Comparison of ENCODE assay signal across 8 mouse cellular contexts in genomic region chr3:89410864-89411263, GRCm38 (mm10). TPM values are rescaled to one million over a fixed set of nuclear protein-coding genes. Genes with fewer than 3 reads are reported as not detected.
DNase-seq lines count a peak whose midpoint lies in the region; ATAC-seq and TF ChIP-seq lines count a peak whose summit lies in the region.

No protein-coding gene starts in this region.

- peaks cover 3% of the 10 kb centered on the region; the same call in 1 of the 2 replicates for H3K9me3 ChIP-seq in megakaryocyte, embryonic 14.5 days
- H3K9me3 ChIP-seq in limb, embryonic 14.5 days (ENCODE audit: control insufficient read depth, low read length), result no peaks in the 10 kb centered on the region
- H3K9me3 ChIP-seq in stomach, embryonic 14.5 days (ENCODE audit: control insufficient read depth, low read depth, low read length), result no peaks in the 10 kb centered on the region

- peak overlapping the region; percentile 21; the same call in 1 of the 2 replicates for H3K9ac ChIP-seq in limb, embryonic 14.5 days (ENCODE audit: low read depth, low read length, severe bottlenecking)
- H3K9ac ChIP-seq in stomach, embryonic 14.5 days (replicated peaks; ENCODE audit: low read depth, low read length), result peak overlapping the region; percentile 48; the same call in 1 of the 2 replicates

- H3K27me3 ChIP-seq in cerebellum, adult 2 months (ENCODE audit: control insufficient read depth, insufficient read depth, low read length), result no peaks in the 10 kb centered on the region
- H3K27me3 ChIP-seq in megakaryocyte, embryonic 14.5 days (replicated peaks), result no peaks in the 10 kb centered on the region
- H3K27me3 ChIP-seq in limb, embryonic 14.5 days (ENCODE audit: control insufficient read depth, insufficient read depth, low read length), result no peaks in the 10 kb centered on the region
- no peaks in the 10 kb centered on the region for H3K27me3 ChIP-seq in stomach, embryonic 14.5 days (ENCODE audit: control insufficient read depth, insufficient read depth, low read length)

- H3K4me2 ChIP-seq in limb, embryonic 14.5 days (replicated peaks; ENCODE audit: low read depth, low read length, severe bottlenecking), result peak overlapping the region; percentile 72
- H3K4me2 ChIP-seq in stomach, embryonic 14.5 days (replicated peaks; ENCODE audit: low read depth, low read length), result peak overlapping the region; percentile 78

- TF ChIP-seq CTCF in cerebellum, adult 2 months (IDR thresholded peaks at IDR 0.05; ENCODE audit: borderline replicate concordance, insufficient read depth, low read depth, low read length), result no peak

- no peak for ATAC-seq in megakaryocyte, adult 5-6 weeks (ENCODE audit: poor library complexity, severe bottlenecking)
- ATAC-seq in limb, embryonic 14.5 days (ENCODE audit: low FRiP score, low read depth), result no peak
- no peak for ATAC-seq in stomach, embryonic 14.5 days (ENCODE audit: insufficient number of reproducible peaks, insufficient read depth, low FRiP score, low read depth)

- H3K27ac ChIP-seq in cerebellum, adult 2 months (ENCODE audit: insufficient read depth, low read length), result peak overlapping the region; percentile 59
- no peak overlapping the region for H3K27ac ChIP-seq in limb, embryonic 14.5 days (replicated peaks; ENCODE audit: low read depth, low read length)
- no peak overlapping the region for H3K27ac ChIP-seq in stomach, embryonic 14.5 days (ENCODE audit: low read length)

- 51% methylated on average over 10 of the region's 10 CpGs for WGBS in cerebellum, adult 2 months
- WGBS in limb, embryonic 14.5 days, result 77% methylated on average over 10 of the region's 10 CpGs
- WGBS in stomach, embryonic 14.5 days, result 78% methylated on average over 10 of the region's 10 CpGs

- H3K36me3 ChIP-seq in megakaryocyte, embryonic 14.5 days (replicated peaks; ENCODE audit: low read length), result peaks cover 65% of the 10 kb centered on the region
- H3K36me3 ChIP-seq in limb, embryonic 14.5 days (ENCODE audit: control insufficient read depth, insufficient read depth, low read length), result peaks cover 31% of the 10 kb centered on the region
- H3K36me3 ChIP-seq in stomach, embryonic 14.5 days (ENCODE audit: control insufficient read depth, insufficient read depth, low read length), result peaks cover 20% of the 10 kb centered on the region

- H3K4me3 ChIP-seq in cerebellum, adult 2 months (replicated peaks; ENCODE audit: insufficient read depth, low read depth, low read length), result peak overlapping the region; percentile 68
- H3K4me3 ChIP-seq in megakaryocyte, embryonic 14.5 days (replicated peaks), result peak overlapping the region; percentile 93
- H3K4me3 ChIP-seq in limb, embryonic 14.5 days (replicated peaks; ENCODE audit: low read length), result peak overlapping the region; percentile 50
- peak overlapping the region; percentile 62 for H3K4me3 ChIP-seq in stomach, embryonic 14.5 days (ENCODE audit: low read depth, low read length)

- H3K4me1 ChIP-seq in cerebellum, adult 2 months (ENCODE audit: control insufficient read depth, insufficient read depth, low read length), result 0 out of 2 replicates have a peak, but pooled peaks cover 2% of the 10 kb centered on the region
- H3K4me1 ChIP-seq in megakaryocyte, embryonic 14.5 days, result peaks cover 48% of the 10 kb centered on the region
- H3K4me1 ChIP-seq in limb, embryonic 14.5 days (ENCODE audit: control insufficient read depth, insufficient read depth, low read length), result peaks cover 7% of the 10 kb centered on the region
- H3K4me1 ChIP-seq in stomach, embryonic 14.5 days (ENCODE audit: control insufficient read depth, insufficient read depth, low read length), result peaks cover 4% of the 10 kb centered on the region; the same call in 1 of the 2 replicates

- DNase-seq in cerebellum, adult 2 months, result peak in 1 of 2 experiments; percentile 19
- DNase-seq in cerebellum, adult 9-10 months, result no peak
- DNase-seq in limb, embryonic 14.5 days (ENCODE audit: low spot score), result no peak
- no peak for DNase-seq in layer of hippocampus, adult 8-10 months (ENCODE audit: low spot score in 2 of 2)
- no peak for DNase-seq in cerebellum, postnatal 25 days

- no peak for TF ChIP-seq POLR2A in cerebellum, adult 2 months (IDR thresholded peaks at IDR 0.05; ENCODE audit: borderline replicate concordance, insufficient read depth, low read length)
- TF ChIP-seq POLR2A in limb, embryonic 14.5 days (IDR thresholded peaks at IDR 0.05; ENCODE audit: borderline replicate concordance, extremely low read depth, insufficient read depth, insufficient read length), result no peak

RNA-seq across cellular contexts. Expression of gene Flad1, which starts 0.8 kb away (rescaled TPM):
- 50.1 and 54.0 TPM in 2 replicates for polyA plus RNA-seq in cerebellum, adult 2 months (2012; rRNA removed)
- polyA plus RNA-seq in megakaryocyte, embryonic 14.5 days (2012; ENCODE audit: insufficient read depth, low replicate concordance), result 23.1 and 23.4 TPM in 2 replicates
- total RNA-seq in megakaryocyte, adult 5-6 weeks (2015), result 9.7 and 11.6 TPM in 2 replicates
- total RNA-seq in megakaryocyte, adult 5-6 weeks (2017), result 10.8 and 11.8 TPM in 2 replicates
- 32.8 and 36.0 TPM in 2 replicates for polyA plus RNA-seq in limb, embryonic 14.5 days (2012; rRNA removed)
- polyA plus RNA-seq in limb, embryonic 14.5 days (2014; fragmentation: Nextera tagmentation; extraction: Ambion mirVana), result 26.8 and 27.1 TPM in 2 replicates
- polyA plus RNA-seq in stomach, embryonic 14.5 days (2014; fragmentation: Nextera tagmentation; extraction: Ambion mirVana), result 22.3 and 24.5 TPM in 2 replicates
- total RNA-seq in layer of hippocampus, adult 8-10 months (2022), result 10 to 100 TPM; 35.8 to 37.8 (median 37.1) TPM

RNA-seq across cellular contexts. Expression of gene Cks1b, which starts 7.3 kb away (rescaled TPM):
- 7.0 and 7.2 TPM in 2 replicates for polyA plus RNA-seq in cerebellum, adult 2 months (2012; rRNA removed)
- 16.4 and 53.9 TPM in 2 replicates for polyA plus RNA-seq in megakaryocyte, embryonic 14.5 days (2012; ENCODE audit: insufficient read depth, low replicate concordance)
- 157 and 174 TPM in 2 replicates for total RNA-seq in megakaryocyte, adult 5-6 weeks (2015)
- total RNA-seq in megakaryocyte, adult 5-6 weeks (2017), result 126 and 134 TPM in 2 replicates
- 247 and 268 TPM in 2 replicates for polyA plus RNA-seq in limb, embryonic 14.5 days (2012; rRNA removed)
- polyA plus RNA-seq in limb, embryonic 14.5 days (2014; fragmentation: Nextera tagmentation; extraction: Ambion mirVana), result 473 and 476 TPM in 2 replicates
- polyA plus RNA-seq in stomach, embryonic 14.5 days (2014; fragmentation: Nextera tagmentation; extraction: Ambion mirVana), result 470 and 503 TPM in 2 replicates
- total RNA-seq in layer of hippocampus, adult 8-10 months (2022), result 1 to 10 TPM; 1.6 to 4.7 (median 2.5) TPM

RNA-seq across cellular contexts. Expression of gene Shc1, which starts 7.4 kb away (rescaled TPM):
- polyA plus RNA-seq in cerebellum, adult 2 months (2012; rRNA removed), result 15.9 and 16.0 TPM in 2 replicates
- 22.7 and 67.6 TPM in 2 replicates for polyA plus RNA-seq in megakaryocyte, embryonic 14.5 days (2012; ENCODE audit: insufficient read depth, low replicate concordance)
- 42.9 and 51.6 TPM in 2 replicates for total RNA-seq in megakaryocyte, adult 5-6 weeks (2015)
- 52.4 and 55.1 TPM in 2 replicates for total RNA-seq in megakaryocyte, adult 5-6 weeks (2017)
- 134 and 166 TPM in 2 replicates for polyA plus RNA-seq in limb, embryonic 14.5 days (2012; rRNA removed)
- polyA plus RNA-seq in limb, embryonic 14.5 days (2014; fragmentation: Nextera tagmentation; extraction: Ambion mirVana), result 72.5 and 80.0 TPM in 2 replicates
- polyA plus RNA-seq in stomach, embryonic 14.5 days (2014; fragmentation: Nextera tagmentation; extraction: Ambion mirVana), result 68.7 and 73.2 TPM in 2 replicates
- 10 to 100 TPM; 16.4 to 22.3 (median 19.9) TPM for total RNA-seq in layer of hippocampus, adult 8-10 months (2022)

RNA-seq across cellular contexts. Expression of gene Lenep, which starts 8.3 kb away (rescaled TPM):
- polyA plus RNA-seq in cerebellum, adult 2 months (2012; rRNA removed), result 4.0 and 6.7 TPM in 2 replicates
- polyA plus RNA-seq in megakaryocyte, embryonic 14.5 days (2012; ENCODE audit: insufficient read depth, low replicate concordance), result 0.31 and 0.95 TPM in 2 replicates
- 1.6 and 2.3 TPM in 2 replicates for total RNA-seq in megakaryocyte, adult 5-6 weeks (2015)
- 0.37 and 0.44 TPM in 2 replicates for total RNA-seq in megakaryocyte, adult 5-6 weeks (2017)
- polyA plus RNA-seq in limb, embryonic 14.5 days (2012; rRNA removed), result 2.4 and 2.8 TPM in 2 replicates
- not detected in 2 replicates for polyA plus RNA-seq in limb, embryonic 14.5 days (2014; fragmentation: Nextera tagmentation; extraction: Ambion mirVana)
- 0.55 TPM in 1 of 2 replicates, not detected in the other for polyA plus RNA-seq in stomach, embryonic 14.5 days (2014; fragmentation: Nextera tagmentation; extraction: Ambion mirVana)
- total RNA-seq in layer of hippocampus, adult 8-10 months (2022), result 1 to 10 TPM; 1.9 to 7.1 (median 4.3) TPM

RNA-seq across cellular contexts. Expression of gene Zbtb7b, which starts 16.3 kb away (rescaled TPM):
- 41.3 and 43.3 TPM in 2 replicates for polyA plus RNA-seq in cerebellum, adult 2 months (2012; rRNA removed)
- polyA plus RNA-seq in megakaryocyte, embryonic 14.5 days (2012; ENCODE audit: insufficient read depth, low replicate concordance), result 76.2 and 120 TPM in 2 replicates
- total RNA-seq in megakaryocyte, adult 5-6 weeks (2015), result 38.9 and 41.1 TPM in 2 replicates
- 63.8 and 71.3 TPM in 2 replicates for total RNA-seq in megakaryocyte, adult 5-6 weeks (2017)
- 13.4 and 14.7 TPM in 2 replicates for polyA plus RNA-seq in limb, embryonic 14.5 days (2012; rRNA removed)
- 2.7 and 3.4 TPM in 2 replicates for polyA plus RNA-seq in limb, embryonic 14.5 days (2014; fragmentation: Nextera tagmentation; extraction: Ambion mirVana)
- 4.5 and 5.7 TPM in 2 replicates for polyA plus RNA-seq in stomach, embryonic 14.5 days (2014; fragmentation: Nextera tagmentation; extraction: Ambion mirVana)
- total RNA-seq in layer of hippocampus, adult 8-10 months (2022), result 10 to 100 TPM; 12.6 to 18.7 (median 15.9) TPM
